Mouse (Mus musculus) liver, embryonic 13.5 days (tissue): ENCODE data around the gene 2810408A11Rik. TPM values are rescaled to one million over a fixed set of nuclear protein-coding genes. Genes with fewer than 3 reads are reported as not detected.

Experiments used
- microRNA-seq: library from miRNA; unstranded; fragments of <30 nt; microRNA quantifications from one replicate; pipeline ENCODE4, GENCODE M21; 2016
- polyA plus RNA-seq: library from polyadenylated mRNA; unstranded; fragments of >200 nt; fragmentation: Nextera tagmentation; extraction: Ambion mirVana; gene quantifications from 2 replicates; pipeline ENCODE4 v1.2.1, GENCODE M21; 2015

2810408A11Rik gene
- polyA plus RNA-seq, 1 experiment from 2014 or later = 0.89 TPM

Small RNAs within 50 kb of the gene (microRNA-seq; reads per million reads assigned to microRNA genes)
- not detected for gene Mir6924

Other genes starting within 250 kb of the 2810408A11Rik start
- not detected in 2 replicates for gene Sox15, start 245.7 kb downstream of the 2810408A11Rik start, polyA plus RNA-seq
- gene Mpdu1, start 238.3 kb downstream of the 2810408A11Rik start, polyA plus RNA-seq = 36.9 and 39.2 TPM in 2 replicates
- gene Cd68, start 234.8 kb downstream of the 2810408A11Rik start, polyA plus RNA-seq = 17.3 and 17.4 TPM in 2 replicates
- 351 and 453 TPM in 2 replicates for gene Eif4a1, start 228.6 kb downstream of the 2810408A11Rik start, polyA plus RNA-seq
- gene Senp3, start 218.9 kb downstream of the 2810408A11Rik start, polyA plus RNA-seq = 37.3 and 38.6 TPM in 2 replicates
- gene Tnfsf13, start 215.2 kb downstream of the 2810408A11Rik start, polyA plus RNA-seq = 0.10 TPM in 1 of 2 replicates, not detected in the other
- gene Tnfsf12, start 205.1 kb downstream of the 2810408A11Rik start, polyA plus RNA-seq = 2.1 and 2.6 TPM in 2 replicates
- 1.1 and 1.4 TPM in 2 replicates for gene Tnfsfm13, start 204.9 kb downstream of the 2810408A11Rik start, polyA plus RNA-seq
- 9.6 and 10.8 TPM in 2 replicates for gene Polr2a, start 142.3 kb downstream of the 2810408A11Rik start, polyA plus RNA-seq
- not detected in 2 replicates for gene Slc35g3, start 139.0 kb downstream of the 2810408A11Rik start, polyA plus RNA-seq
- 0.38 and 0.43 TPM in 2 replicates for gene Zbtb4, start 135.1 kb downstream of the 2810408A11Rik start, polyA plus RNA-seq
- gene Chrnb1, start 105.0 kb downstream of the 2810408A11Rik start, polyA plus RNA-seq = 0.43 and 0.59 TPM in 2 replicates
- gene Fgf11, start 99.1 kb downstream of the 2810408A11Rik start, polyA plus RNA-seq = 0.07 and 0.20 TPM in 2 replicates
- gene Tmem102, start 95.4 kb downstream of the 2810408A11Rik start, polyA plus RNA-seq = 0.46 and 0.50 TPM in 2 replicates
- gene Gm39566, start 85.7 kb downstream of the 2810408A11Rik start, polyA plus RNA-seq = not detected in 2 replicates
- gene Spem2, start 82.5 kb downstream of the 2810408A11Rik start, polyA plus RNA-seq = not detected in 2 replicates
- gene Spem1, start 78.8 kb downstream of the 2810408A11Rik start, polyA plus RNA-seq = not detected in 2 replicates
- 0.68 and 0.75 TPM in 2 replicates for gene Nlgn2, start 63.2 kb downstream of the 2810408A11Rik start, polyA plus RNA-seq
- 321 and 345 TPM in 2 replicates for gene Tmem256, start 62.5 kb downstream of the 2810408A11Rik start, polyA plus RNA-seq
- gene Plscr3, start 54.6 kb downstream of the 2810408A11Rik start, polyA plus RNA-seq = 28.0 and 29.9 TPM in 2 replicates
- gene Tnk1, start 42.3 kb downstream of the 2810408A11Rik start, polyA plus RNA-seq = 0.76 and 1.5 TPM in 2 replicates
- gene Tmem95, start 23.0 kb downstream of the 2810408A11Rik start, polyA plus RNA-seq = not detected in 2 replicates
- gene Kctd11, start 19.6 kb downstream of the 2810408A11Rik start, polyA plus RNA-seq = 0.89 and 1.3 TPM in 2 replicates
- 4.4 and 4.9 TPM in 2 replicates for gene Acap1, start 5.4 kb downstream of the 2810408A11Rik start, polyA plus RNA-seq
- gene Neurl4, start 85 bp upstream of the 2810408A11Rik start, polyA plus RNA-seq = 2.3 and 2.8 TPM in 2 replicates
- 107 and 116 TPM in 2 replicates for gene Gps2, start 12.9 kb upstream of the 2810408A11Rik start, polyA plus RNA-seq
- gene Eif5a, start 21.0 kb upstream of the 2810408A11Rik start, polyA plus RNA-seq = 1,847 and 1,941 TPM in 2 replicates
- 0.28 and 0.30 TPM in 2 replicates for gene Ybx2, start 34.8 kb upstream of the 2810408A11Rik start, polyA plus RNA-seq
- gene Slc2a4, start 47.2 kb upstream of the 2810408A11Rik start, polyA plus RNA-seq = 14.2 TPM in 2 replicates
- 2.4 and 4.2 TPM in 2 replicates for gene Cldn7, start 63.8 kb upstream of the 2810408A11Rik start, polyA plus RNA-seq
- 8.7 and 10.1 TPM in 2 replicates for gene Ctdnep1, start 80.2 kb upstream of the 2810408A11Rik start, polyA plus RNA-seq
- gene Elp5, start 81.5 kb upstream of the 2810408A11Rik start, polyA plus RNA-seq = 84.9 and 86.9 TPM in 2 replicates
- gene Gabarap, start 90.2 kb upstream of the 2810408A11Rik start, polyA plus RNA-seq = 259 and 294 TPM in 2 replicates
- 29.8 and 32.7 TPM in 2 replicates for gene Phf23, start 94.8 kb upstream of the 2810408A11Rik start, polyA plus RNA-seq
- 6.4 and 7.4 TPM in 2 replicates for gene Dvl2, start 99.6 kb upstream of the 2810408A11Rik start, polyA plus RNA-seq
- gene Acadvl, start 114.4 kb upstream of the 2810408A11Rik start, polyA plus RNA-seq = 83.7 and 87.2 TPM in 2 replicates
- 1.1 and 1.2 TPM in 2 replicates for gene Dlg4, start 116.0 kb upstream of the 2810408A11Rik start, polyA plus RNA-seq
- 1.4 and 1.8 TPM in 2 replicates for gene Asgr1, start 153.1 kb upstream of the 2810408A11Rik start, polyA plus RNA-seq
- gene Asgr2, start 191.7 kb upstream of the 2810408A11Rik start, polyA plus RNA-seq = 5.2 and 5.7 TPM in 2 replicates
- gene Mgl2, start 229.3 kb upstream of the 2810408A11Rik start, polyA plus RNA-seq = 1.2 and 1.3 TPM in 2 replicates